Mouse (Mus musculus) midbrain, embryonic 10.5 days (tissue): ENCODE results near the gene Mmrn2. TPM values are rescaled to one million over a fixed set of nuclear protein-coding genes. Genes with fewer than 3 reads are reported as not detected.
A peak's percentile ranks its signal among the peaks of the same experiment; 100 is the strongest.

ENCODE experiments used
- DNase-seq: peaks from one replicate; pipeline ENCODE4 v3.0.0-alpha.2; 2017; ENCODE audit warnings: low spot score
- H3K27ac ChIP-seq: fragments of 300-500 bp; sonication (generic); replicated peaks from 2 replicates; pipeline ENCODE4 v1.5.1; 2016; ENCODE audit warnings: mild to moderate bottlenecking
- H3K27me3 ChIP-seq: fragments of 300-500 bp; sonication (generic); 2 replicates; pipeline ENCODE4 v1.6.1; 2016; ENCODE audit warnings: low read depth, mild to moderate bottlenecking; ENCODE audit not compliant: poor library complexity, severe bottlenecking
- H3K36me3 ChIP-seq: fragments of 300-500 bp; sonication (generic); 2 replicates; pipeline ENCODE4 v1.6.1; 2016; ENCODE audit warnings: mild to moderate bottlenecking, moderate library complexity
- H3K4me1 ChIP-seq: fragments of 300-500 bp; sonication (generic); 2 replicates; pipeline ENCODE4 v1.6.1; 2016
- H3K4me3 ChIP-seq: fragments of 300-500 bp; sonication (generic); 2 replicates; pipeline ENCODE4 v1.5.1; 2016; ENCODE audit warnings: mild to moderate bottlenecking, moderate library complexity
- H3K9me3 ChIP-seq: fragments of 300-500 bp; sonication (generic); replicated peaks from 2 replicates; pipeline ENCODE4 v1.6.1; 2016; ENCODE audit warnings: mild to moderate bottlenecking
- WGBS: fragments of 180-500 bp; shearing (Covaris S2); methylation state at CpG from one replicate; pipeline ENCODE4 v1.1.7; 2016; 5-methylcytosine and 5-hydroxymethylcytosine counted together
- polyA plus RNA-seq: library from polyadenylated mRNA; unstranded; fragments of >200 nt; fragmentation: Nextera tagmentation; extraction: Ambion mirVana; gene quantifications from 2 replicates; pipeline ENCODE4 v1.2.1, GENCODE M21; 2016

Mmrn2 gene
- polyA plus RNA-seq, 1 experiment from 2014 or later, result 6.3 TPM

DNA sequence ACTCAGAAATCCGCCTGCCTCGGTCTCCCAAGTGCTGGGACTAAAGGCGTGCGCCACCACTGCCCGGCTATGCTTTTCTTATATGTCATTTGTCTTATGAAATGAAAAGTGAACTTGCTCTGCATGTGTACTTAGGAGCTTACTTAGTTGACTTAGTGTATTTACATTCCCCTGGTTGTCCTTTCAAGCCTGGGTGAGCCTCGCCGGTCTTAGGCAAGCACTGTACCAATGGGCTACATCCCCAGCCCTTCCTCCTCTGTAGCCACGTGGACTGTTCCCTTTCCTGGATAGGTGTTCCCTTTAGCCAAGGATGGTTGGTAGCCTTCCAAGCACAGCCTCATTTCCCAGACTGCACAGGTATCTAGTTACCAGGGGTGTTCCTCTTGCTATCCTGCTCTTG, 26.3 kb upstream of the Mmrn2 start:
- Histone ChIP-seq H3K4me1 (peaks cover 5% of the 10 kb centered on the region), H3K27ac (no peak overlapping the region), H3K36me3 (peaks cover 5% of the 10 kb centered on the region), H3K4me3 (no peak overlapping the region), H3K27me3 (no peaks in the 10 kb centered on the region), H3K9me3 (no peaks in the 10 kb centered on the region)
- no peak for DNase-seq
- 81% methylated on average over 8 of the region's 8 CpGs for WGBS

DNA sequence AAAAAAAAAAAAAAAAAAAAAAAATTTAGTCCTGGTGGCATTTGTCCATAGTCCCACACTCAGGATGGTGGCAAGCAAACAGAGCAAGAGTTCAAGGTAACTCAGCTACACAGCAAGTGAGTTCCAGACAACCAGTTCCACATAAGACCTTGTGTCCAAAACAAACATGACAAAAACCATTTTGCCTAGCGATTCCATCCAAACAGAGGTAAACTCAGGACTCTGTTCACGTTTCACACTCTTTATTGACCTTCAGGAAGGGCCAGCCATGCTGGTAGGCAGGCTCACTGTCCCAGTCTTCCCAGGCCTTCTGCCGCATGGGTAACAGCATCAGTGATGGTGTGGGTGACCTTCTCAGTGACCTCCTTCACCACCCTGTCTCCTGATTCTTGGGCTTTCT, 23.6 kb upstream of the Mmrn2 start:
- peaks cover 9% of the 10 kb centered on the region for H3K4me1 ChIP-seq
- H3K4me3 ChIP-seq, result no peak overlapping the region
- 75% methylated on average over 3 of the region's 3 CpGs for WGBS
- H3K27ac ChIP-seq, result no peak overlapping the region
- no peaks in the 10 kb centered on the region for H3K36me3 ChIP-seq
- H3K9me3 ChIP-seq, result no peaks in the 10 kb centered on the region
- no peak for DNase-seq
- no peaks in the 10 kb centered on the region for H3K27me3 ChIP-seq

DNA sequence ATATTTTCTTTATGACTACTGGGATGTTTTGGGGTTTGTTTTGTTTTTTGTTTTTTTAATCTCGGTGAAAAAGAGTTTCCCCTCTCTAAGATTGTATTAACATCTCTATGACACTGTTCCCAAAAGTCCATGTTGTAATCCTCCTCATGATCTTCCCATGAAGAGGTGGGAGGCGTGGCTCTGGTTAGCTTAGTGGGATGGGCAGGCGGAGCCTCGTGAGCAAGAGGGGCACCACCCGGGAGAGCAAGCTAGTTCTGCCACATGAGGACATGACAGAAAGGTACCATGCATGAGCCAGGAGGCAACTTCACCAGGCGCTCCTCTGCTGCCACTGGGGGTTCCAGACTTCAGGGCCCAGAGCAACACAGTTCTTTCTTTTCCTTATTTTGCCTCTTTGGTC, 22.7 kb upstream of the Mmrn2 start:
- WGBS, result 79% methylated on average over 6 of the region's 6 CpGs
- Histone ChIP-seq H3K4me1 (peaks cover 9% of the 10 kb centered on the region), H3K27ac (no peak overlapping the region), H3K9me3 (no peaks in the 10 kb centered on the region), H3K4me3 (no peak overlapping the region), H3K36me3 (no peaks in the 10 kb centered on the region), H3K27me3 (no peaks in the 10 kb centered on the region)
- no peak for DNase-seq

DNA sequence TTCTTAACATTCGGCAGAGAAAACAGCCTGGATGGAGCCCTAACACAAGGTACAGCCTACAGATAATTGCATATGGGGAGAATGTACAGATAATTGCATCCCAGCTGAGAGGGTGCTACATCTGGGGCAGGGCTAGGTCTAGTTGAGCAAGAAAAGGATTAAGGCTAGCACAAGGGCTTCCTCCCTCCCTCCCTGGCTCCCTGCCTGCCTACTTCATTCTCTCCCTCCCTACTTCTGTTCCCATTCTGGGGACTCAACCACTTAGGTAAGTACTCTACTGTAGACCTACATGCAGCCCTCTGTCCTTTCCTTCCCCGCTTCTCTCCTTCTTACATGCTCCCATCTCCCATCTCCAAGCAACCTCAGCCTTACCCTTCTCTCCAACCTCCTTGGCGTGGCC, 21.9 kb upstream of the Mmrn2 start:
- WGBS, result 88% methylated on average over 3 of the region's 3 CpGs
- H3K4me3 ChIP-seq, result no peak overlapping the region

DNA sequence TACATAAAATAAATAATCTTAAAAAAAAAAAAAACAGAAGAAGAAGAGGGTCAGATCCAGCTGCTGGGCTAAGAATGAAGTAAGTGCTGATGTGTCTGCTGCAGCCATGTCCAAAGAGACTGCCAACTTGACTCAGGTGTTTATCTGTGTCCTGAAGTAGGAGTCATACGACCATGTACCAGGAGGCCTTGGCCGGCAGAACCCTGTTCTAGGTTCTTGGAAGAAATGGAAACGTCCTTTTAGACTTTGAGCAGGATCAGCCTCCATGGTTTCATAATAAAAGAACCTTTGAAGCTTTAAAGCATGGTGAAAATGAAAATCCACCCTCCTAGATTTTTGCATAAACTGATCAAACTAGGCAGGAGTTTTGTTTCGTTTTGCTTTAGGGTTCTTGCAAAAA, 20.8 kb upstream of the Mmrn2 start:
- Histone ChIP-seq H3K9me3 (no peaks in the 10 kb centered on the region), H3K36me3 (no peaks in the 10 kb centered on the region), H3K4me3 (no peak overlapping the region), H3K27me3 (no peaks in the 10 kb centered on the region), H3K4me1 (peaks cover 16% of the 10 kb centered on the region), H3K27ac (no peak overlapping the region)
- no peak for DNase-seq
- WGBS, result 89% methylated on average over 4 of the region's 4 CpGs

More for the DNA sequence above, 21.9 kb upstream of the Mmrn2 start:
- H3K27me3 ChIP-seq, result no peaks in the 10 kb centered on the region
- DNase-seq, result no peak
- no peaks in the 10 kb centered on the region for H3K36me3 ChIP-seq
- no peaks in the 10 kb centered on the region for H3K9me3 ChIP-seq
- H3K4me1 ChIP-seq, result peaks cover 9% of the 10 kb centered on the region
- no peak overlapping the region for H3K27ac ChIP-seq

DNA sequence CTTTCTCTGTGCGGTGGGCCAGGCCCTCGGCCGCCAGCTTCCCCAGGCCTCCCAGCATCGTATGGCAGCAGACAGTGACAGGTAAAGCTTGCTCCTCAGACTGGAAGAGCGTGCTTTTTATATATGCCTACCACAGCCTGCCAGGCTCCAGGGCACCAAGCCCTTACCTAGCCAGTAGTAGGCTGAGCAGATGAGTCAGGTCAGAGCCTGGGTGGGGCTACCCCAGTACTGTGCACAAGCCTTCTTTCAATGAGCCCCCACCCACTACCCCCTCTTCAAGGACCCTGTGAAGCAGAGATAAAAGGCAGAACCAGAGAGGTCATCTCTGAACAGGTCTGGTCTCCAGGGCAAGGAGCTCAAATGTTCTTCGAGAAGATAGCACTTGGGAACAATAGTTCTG, 20.0 kb upstream of the Mmrn2 start, which contains the start of gene Fam25c:
TSS of gene Fam25c (minus strand) at position 133 of the 400 bp plus-strand sequence.
- H3K4me1 ChIP-seq, result peaks cover 16% of the 10 kb centered on the region
- no peak for DNase-seq
- no peak within 1 kb of the TSS for H3K27ac ChIP-seq
- H3K4me3 ChIP-seq, result no peak within 1 kb of the TSS
- no peaks in the 10 kb centered on the region for H3K27me3 ChIP-seq
- no peaks in the 10 kb centered on the region for H3K36me3 ChIP-seq
- 81% methylated on average over 6 of the region's 6 CpGs for WGBS
- no peaks in the 10 kb centered on the region for H3K9me3 ChIP-seq

DNA sequence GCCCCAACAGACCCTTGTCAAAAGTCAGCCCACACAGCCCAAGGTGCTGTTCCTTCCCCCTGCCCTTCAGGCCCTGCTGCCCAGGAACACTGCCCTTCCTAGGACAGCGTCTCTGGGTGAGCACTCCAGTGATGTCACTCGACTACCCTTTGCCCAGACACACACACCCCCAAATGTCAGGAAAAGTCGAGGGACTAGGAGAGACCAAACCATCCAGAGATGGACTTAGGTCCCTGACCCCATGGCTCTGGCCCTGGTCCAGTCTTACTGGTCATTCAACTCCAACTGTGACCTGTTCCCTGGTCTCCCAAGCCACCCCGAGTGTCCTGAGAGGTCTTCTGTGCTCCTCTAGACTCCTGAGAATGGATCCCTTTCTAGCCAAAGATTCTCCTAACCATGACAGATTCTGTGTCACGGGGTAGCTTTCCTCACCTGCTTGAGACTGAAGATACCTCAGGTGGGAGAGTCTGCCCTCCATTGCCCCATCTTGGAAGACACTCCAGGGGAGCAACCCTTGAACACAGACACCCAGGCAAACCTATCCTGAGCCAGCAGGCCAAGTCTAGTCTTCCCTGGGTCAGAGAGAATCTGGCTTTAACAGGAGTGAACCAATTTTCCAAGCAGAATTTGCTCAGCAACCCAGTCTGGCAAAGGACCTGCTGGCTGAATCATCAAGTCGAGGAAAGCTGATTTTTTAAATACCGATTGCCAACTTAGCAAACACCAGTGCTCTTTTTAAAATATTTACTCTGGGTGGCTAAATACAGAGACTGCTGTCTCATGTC, 17.4 kb upstream of the Mmrn2 start:
- peaks cover 11% of the 10 kb centered on the region for H3K4me1 ChIP-seq
- 85% methylated on average over 7 of the region's 7 CpGs for WGBS
- no peaks in the 10 kb centered on the region for H3K36me3 ChIP-seq
- no peaks in the 10 kb centered on the region for H3K9me3 ChIP-seq
- DNase-seq, result no peak
- no peak overlapping the region for H3K4me3 ChIP-seq
- H3K27me3 ChIP-seq, result peaks cover 8% of the 10 kb centered on the region
- no peak overlapping the region for H3K27ac ChIP-seq

DNA sequence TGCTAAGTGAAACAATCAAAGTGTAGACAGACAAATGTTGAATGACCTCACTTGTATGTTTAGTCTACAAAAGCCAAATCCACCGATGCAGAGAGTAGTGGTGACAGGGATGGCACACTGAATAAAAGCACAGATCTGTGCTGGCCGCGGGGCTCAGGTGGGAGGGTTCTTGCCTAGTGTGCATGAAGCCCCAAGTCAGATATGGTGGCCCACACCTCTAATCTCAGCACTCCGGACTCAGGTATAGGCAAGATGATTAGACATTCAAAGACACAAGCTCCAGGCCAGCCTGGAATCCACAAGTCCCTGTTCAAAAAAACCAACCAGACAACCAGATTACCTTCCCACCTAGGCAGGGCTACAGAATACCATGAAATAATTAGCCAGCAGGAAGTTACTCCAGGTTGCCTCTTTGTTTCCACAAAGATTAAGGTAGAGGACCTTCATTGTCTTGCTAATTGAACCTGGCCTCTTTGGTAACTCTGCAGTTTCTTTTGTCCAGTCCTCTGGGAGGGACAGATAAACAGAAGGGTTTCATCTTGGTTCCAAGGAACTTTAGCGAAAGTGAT, 15.5 kb upstream of the Mmrn2 start:
- Histone ChIP-seq H3K9me3 (no peaks in the 10 kb centered on the region), H3K36me3 (no peaks in the 10 kb centered on the region)
- WGBS, result 39% methylated on average over 5 of the region's 5 CpGs

DNA sequence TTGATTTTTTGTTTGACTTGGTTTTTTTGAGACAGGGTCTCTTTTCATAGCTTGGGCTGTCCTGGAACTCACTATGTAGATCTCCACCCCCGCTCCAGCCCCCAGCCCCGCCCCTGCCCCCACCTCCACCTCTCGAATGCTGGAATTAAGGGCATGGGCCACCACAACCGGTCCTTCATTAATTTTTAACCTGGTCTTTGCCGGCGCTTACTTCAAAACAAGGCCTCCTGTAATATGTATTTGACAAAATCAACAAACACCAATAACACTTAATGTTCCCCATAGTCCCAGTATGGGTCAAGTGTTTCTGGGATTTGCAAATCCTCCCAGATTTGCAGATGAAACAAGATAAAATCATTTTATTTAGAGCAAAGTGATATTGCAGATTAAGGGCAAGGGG, 15.0 kb upstream of the Mmrn2 start:
- peaks cover 4% of the 10 kb centered on the region; the same call in 1 of the 2 replicates for H3K9me3 ChIP-seq
- no peaks in the 10 kb centered on the region for H3K36me3 ChIP-seq
- no peak overlapping the region for H3K27ac ChIP-seq
- DNase-seq, result no peak
- H3K27me3 ChIP-seq, result peaks cover 15% of the 10 kb centered on the region
- peaks cover 18% of the 10 kb centered on the region for H3K4me1 ChIP-seq
- WGBS, result 51% methylated on average over 6 of the region's 6 CpGs
- no peak overlapping the region for H3K4me3 ChIP-seq

More for the DNA sequence above, 15.5 kb upstream of the Mmrn2 start:
- DNase-seq, result no peak
- Histone ChIP-seq H3K4me3 (no peak overlapping the region), H3K27ac (no peak overlapping the region), H3K27me3 (peaks cover 15% of the 10 kb centered on the region), H3K4me1 (peaks cover 22% of the 10 kb centered on the region)

DNA sequence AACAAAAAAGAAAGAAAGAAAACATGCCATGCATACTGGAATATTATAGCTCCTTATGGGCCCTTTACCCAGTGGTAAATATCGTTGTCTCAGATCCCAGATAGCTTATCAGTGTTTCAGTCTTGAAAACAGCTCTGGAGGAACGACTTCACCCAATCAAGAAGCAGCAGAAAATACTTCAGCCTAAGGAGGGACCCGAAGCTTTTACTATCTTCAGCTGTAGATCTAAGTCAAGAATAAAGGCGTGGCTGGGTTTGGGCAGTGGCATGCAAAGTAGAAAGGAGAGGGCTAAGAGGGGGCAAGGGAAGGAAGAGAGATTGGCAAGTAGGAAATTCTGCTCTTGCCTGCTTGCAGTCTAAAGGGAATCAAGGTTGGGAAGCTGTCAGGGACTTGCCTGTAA, 13.1 kb upstream of the Mmrn2 start:
- H3K27me3 ChIP-seq, result peaks cover 15% of the 10 kb centered on the region
- WGBS, result 83% methylated on average over 4 of the region's 4 CpGs
- DNase-seq, result no peak

DNA sequence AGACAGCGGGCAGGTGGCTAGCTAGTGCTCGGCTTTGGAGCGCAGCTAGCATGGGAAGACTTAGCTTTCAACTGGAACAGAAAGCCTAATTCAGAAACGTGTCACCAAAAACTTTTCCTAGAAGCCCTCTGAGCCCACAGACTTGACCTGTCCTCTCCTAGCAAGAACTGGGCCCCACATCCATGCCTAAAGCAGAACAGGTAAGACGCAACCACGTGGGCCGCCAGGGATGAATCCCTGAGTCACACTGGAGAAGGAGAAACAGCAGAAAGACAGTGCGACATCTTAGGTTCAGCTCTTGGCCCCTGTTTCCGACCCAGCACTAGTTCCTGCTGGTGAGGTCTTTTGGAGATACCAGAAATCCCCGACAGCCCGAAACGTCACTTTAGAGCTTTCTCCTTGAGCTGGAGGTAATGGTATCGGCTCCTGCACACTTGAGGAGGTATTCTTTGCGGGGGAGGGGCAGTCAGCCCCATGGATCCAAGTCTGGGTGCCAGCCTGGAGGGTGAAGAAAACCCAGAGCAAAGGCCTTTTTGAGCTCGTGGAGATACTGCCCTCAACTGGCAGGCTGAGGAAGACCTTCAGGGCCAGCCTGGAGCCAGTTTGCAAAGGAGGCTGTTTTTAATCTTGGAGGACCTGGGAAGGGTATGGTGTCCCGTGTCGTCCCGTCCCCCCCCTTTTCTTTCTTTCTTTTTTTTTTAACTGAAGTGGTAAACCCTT, 12.4 kb upstream of the Mmrn2 start:
- Histone ChIP-seq H3K27ac (peak overlapping the region; percentile 78; the same call in 1 of the 2 replicates), H3K4me3 (peak overlapping the region; percentile 59), H3K36me3 (no peaks in the 10 kb centered on the region), H3K27me3 (peaks cover 15% of the 10 kb centered on the region), H3K4me1 (peaks cover 18% of the 10 kb centered on the region), H3K9me3 (peaks cover 7% of the 10 kb centered on the region; the same call in 1 of the 2 replicates)
- DNase-seq, result peak; percentile 66
- WGBS, result 25% methylated on average over 18 of the region's 18 CpGs

More for the DNA sequence above, 13.1 kb upstream of the Mmrn2 start:
- H3K4me3 ChIP-seq, result no peak overlapping the region
- H3K4me1 ChIP-seq, result peaks cover 18% of the 10 kb centered on the region
- H3K27ac ChIP-seq, result no peak overlapping the region
- H3K36me3 ChIP-seq, result no peaks in the 10 kb centered on the region
- H3K9me3 ChIP-seq, result peaks cover 7% of the 10 kb centered on the region; the same call in 1 of the 2 replicates

DNA sequence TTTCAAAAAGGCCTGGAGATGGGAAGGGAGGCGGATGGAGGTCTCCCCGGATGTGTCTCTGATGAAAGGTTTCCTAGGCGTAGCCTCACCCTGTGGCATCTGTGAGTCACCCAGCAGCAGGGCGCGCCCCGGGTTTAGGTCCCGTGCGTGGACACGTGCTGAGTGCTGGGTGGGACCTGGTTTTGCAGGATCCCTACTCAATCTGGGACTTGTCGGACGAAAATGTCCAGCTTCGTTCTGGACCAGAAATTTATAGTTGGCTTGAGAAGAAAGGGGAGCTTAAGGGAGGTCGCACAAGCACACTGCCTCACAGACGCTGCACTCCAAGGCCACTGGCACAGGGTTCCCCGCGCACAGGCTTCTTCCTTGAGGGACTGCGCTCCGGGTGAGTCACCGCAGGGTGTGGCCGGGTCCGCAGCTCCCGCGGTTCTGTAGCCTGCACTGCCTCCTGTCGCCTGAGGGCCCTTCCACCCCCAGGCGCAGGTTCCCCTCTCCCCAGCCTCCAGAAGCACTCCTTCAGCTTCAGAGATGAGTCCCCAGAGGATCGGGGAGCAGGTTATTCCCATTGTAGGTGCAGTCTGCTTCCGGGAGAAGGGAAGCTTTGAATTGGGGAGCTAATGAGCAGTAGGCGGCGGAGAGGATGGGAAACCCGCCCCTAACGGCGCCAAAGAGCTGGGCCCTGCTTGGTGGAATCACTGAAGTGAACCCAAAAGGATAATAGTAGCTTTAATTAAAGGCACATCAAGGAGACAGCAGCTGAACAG, 11.6 kb upstream of the Mmrn2 start:
- Histone ChIP-seq H3K4me1 (peaks cover 18% of the 10 kb centered on the region), H3K4me3 (peak overlapping the region; percentile 59), H3K9me3 (peaks cover 7% of the 10 kb centered on the region; the same call in 1 of the 2 replicates), H3K36me3 (no peaks in the 10 kb centered on the region), H3K27ac (peak overlapping the region; percentile 78), H3K27me3 (peaks cover 15% of the 10 kb centered on the region)
- WGBS, result 2% methylated on average over 32 of the region's 32 CpGs
- DNase-seq, result peak; percentile 67
